Mouse (Mus musculus) myocyte (in vitro differentiated cells): Measurements from ENCODE around the gene Tbk1.

Source experiments
- MAX ChIP-seq: IDR thresholded peaks from one replicate; pipeline ENCODE4 v1.6.1; 2011; ENCODE audit warnings: low read depth, mild to moderate bottlenecking, control low read depth
- MYOD1 ChIP-seq, 3 experiments: IDR thresholded peaks; one replicate each; pipeline ENCODE4 v1.6.1; 2011; ENCODE audit warnings: control low read depth in 2 of 3, low read depth in 2 of 3, mild to moderate bottlenecking in 2 of 3, moderate library complexity in 1 of 3; ENCODE audit not compliant: insufficient read length in 2 of 3, control insufficient read depth in 1 of 3
- MYOG ChIP-seq, 3 experiments: IDR thresholded peaks; one replicate each; pipeline ENCODE4 v1.6.1; 2011; ENCODE audit warnings: control low read depth in 2 of 3, low read depth in 2 of 3, mild to moderate bottlenecking in 2 of 3; ENCODE audit not compliant: insufficient read length in 2 of 3, control insufficient read depth in 1 of 3, insufficient read depth in 1 of 3
- POLR2A ChIP-seq: IDR thresholded peaks from one replicate; pipeline ENCODE4 v1.6.1; 2011; ENCODE audit warnings: low read depth, mild to moderate bottlenecking, control low read depth, moderate library complexity; ENCODE audit not compliant: insufficient read length
- POLR2AphosphoS2 ChIP-seq: IDR thresholded peaks from one replicate; pipeline ENCODE4 v1.6.1; 2011; ENCODE audit warnings: low read depth, control low read depth; ENCODE audit not compliant: insufficient read length
- TCF12 ChIP-seq: IDR thresholded peaks from one replicate; pipeline ENCODE4 v1.6.1; 2011; ENCODE audit warnings: mild to moderate bottlenecking, control low read depth; ENCODE audit not compliant: poor library complexity, insufficient read depth, severe bottlenecking
- TCF3 ChIP-seq: IDR thresholded peaks from one replicate; pipeline ENCODE4 v1.6.1; 2011; ENCODE audit warnings: low read depth, control low read depth; ENCODE audit not compliant: insufficient read length
- USF1 ChIP-seq: IDR thresholded peaks from one replicate; pipeline ENCODE4 v1.6.1; 2011; ENCODE audit warnings: low read depth, mild to moderate bottlenecking, control low read depth, moderate library complexity

- TF ChIP-seq MAX (no peak), POLR2A (no peak), USF1 (no peak), MYOD1 (IDR thresholded peaks at IDR 0.05; ENCODE audit: control insufficient read depth in 1 of 3, insufficient read length in 2 of 3, low read depth in 2 of 3) (no peak), MYOG (IDR thresholded peaks at IDR 0.05; ENCODE audit: control insufficient read depth in 1 of 3, insufficient read depth in 1 of 3, insufficient read length in 2 of 3, low read depth in 2 of 3) (no peak), TCF3 (no peak), TCF12 (no peak), POLR2AphosphoS2 (no peak)
These were observed 25.9 kb upstream of the Tbk1 start for GRCm38 (mm10) chr10:121612448-121612847.
